Mouse (Mus musculus) ES-CJ7 (cell line): ENCODE measurements around the gene Il17d.

ENCODE experiments used
- DNase-seq: peaks from one replicate; pipeline ENCODE4 v3.0.0; 2011; ENCODE audit warnings: low read depth, low spot score

The Il17d gene

DNA sequence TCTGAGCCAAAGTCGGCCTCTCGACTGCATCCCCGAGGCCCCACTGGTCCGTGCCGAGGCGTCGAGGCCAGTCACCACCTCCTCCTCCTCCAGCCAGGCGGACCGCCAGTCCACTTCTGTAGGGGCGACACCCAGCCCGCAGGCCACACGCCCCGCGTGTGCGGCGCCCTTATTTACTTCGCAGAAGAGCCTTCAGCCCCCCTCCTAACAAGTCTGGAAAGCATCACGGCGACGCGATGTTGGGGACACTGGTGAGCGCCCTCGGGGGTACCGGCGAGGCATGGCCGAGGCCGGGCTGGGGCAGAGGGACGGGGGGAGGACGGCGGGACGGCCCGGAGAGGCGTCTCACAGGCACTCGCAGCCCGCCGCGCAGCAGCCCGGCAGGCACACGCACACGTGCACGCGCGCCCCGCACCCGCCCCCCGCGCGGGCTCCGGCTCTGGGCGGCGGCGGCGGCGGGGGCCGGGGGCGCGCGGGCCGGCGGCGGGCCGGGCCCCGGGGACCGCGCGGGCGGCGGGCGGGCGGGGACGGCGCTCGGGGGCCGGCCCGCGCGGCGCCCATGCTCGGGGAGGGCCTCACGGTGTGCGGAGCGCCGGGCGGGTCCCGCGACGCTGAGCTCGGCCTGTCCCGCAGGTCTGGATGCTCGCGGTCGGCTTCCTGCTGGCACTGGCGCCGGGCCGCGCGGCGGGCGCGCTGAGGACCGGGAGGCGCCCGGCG is at the start of gene Il17d:
Gene Il17d, plus strand, starts transcription at position 107 of the 717 bp plus-strand sequence.
- DNase-seq = no peak

DNA sequence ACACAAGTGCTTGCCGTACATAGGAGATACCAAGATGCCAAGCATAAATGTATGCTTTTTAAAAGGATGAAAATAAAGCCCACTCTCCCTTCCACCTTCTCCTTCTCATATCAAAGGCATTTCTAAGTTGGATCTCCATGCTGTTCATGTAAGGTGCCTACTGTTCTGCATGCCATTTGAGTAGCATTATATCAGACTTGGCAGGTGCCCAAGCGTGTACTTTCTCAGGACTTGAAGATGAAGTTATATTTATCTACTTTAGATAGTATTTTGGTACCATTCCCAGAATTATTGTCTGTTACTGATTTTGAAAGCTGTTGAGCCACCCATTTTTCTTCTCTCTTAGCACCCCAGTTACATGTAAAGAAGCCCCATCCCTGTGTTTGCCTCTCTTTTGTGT is 49.5 kb upstream of the Il17d start:
- DNase-seq = no peak

DNA sequence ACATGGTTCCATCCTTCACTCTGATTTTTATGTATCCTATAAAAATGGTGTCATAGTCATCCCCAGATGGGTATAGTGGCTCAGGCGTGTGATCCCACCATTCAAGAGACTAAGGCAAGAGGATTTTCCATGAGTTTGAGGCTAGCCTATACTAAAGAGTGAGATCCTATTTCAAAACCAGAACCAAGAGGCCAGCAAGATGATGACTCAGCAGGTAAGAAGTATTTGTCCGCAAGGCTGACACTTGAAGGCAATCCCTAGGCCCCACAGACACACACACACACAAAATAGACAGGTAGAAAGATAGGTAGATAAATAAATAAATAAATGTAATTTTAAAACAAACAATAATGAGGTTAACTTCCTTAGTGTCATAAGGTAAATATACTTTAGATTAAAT is 42.3 kb upstream of the Il17d start:
- DNase-seq = no peak

DNA sequence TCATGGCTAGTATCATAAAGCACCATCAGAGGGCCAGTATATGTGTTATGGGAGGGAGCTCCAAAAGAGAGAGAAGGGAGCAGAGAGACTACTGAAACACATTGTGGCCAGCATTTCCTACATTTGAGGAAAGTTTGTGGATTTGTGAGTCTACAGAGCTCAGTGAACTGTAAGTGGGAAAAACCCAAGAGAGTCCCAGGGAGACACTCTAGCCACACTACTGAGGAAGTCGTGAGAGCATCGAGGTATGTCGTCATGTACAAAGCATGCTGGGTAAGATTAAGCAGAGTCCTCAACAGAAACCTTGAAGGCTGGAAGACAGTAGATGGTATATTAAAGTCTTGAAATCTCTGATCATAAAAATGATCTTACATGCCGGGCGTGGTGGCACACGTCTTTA is 40.4 kb upstream of the Il17d start:
- DNase-seq = no peak

DNA sequence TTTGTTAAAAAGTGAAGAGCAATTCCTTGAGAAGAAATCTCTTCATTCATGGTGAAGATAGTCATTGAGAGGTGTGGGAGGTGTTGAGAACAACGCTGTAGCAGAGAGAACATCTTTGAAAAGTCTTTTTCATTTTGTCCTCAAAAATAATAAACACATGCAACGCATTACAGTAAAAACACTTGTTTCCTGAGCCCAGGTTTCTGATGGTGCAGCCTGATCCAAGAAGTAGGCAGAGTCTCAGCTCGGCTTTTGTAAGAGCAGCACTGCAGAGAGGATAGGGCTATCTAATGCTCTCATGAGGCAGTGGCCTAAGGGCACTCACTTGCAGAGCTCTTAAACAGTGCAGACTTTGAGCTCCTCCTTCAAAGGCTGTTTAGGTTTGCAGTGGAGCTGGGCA is 34.9 kb upstream of the Il17d start:
- DNase-seq = no peak

DNA sequence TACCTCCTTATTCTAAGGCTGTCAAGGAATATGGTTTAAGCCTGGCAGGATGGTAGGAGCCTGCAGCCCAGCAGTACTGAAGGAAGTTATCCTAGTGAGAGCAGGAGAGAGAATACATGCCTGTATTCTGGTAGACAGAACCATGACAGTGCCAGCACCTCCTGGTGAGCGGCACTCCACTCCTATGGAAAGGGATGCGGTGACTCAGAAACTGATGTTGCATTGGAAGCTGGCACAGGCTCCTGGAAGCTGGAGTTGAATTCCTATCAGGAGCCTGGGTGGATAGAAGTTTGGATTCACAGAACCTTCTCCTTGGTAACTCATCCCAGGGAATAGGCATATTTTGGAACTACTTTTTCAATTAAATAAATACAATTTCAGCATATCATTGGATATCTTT is 30.7 kb upstream of the Il17d start:
- no peak for DNase-seq

DNA sequence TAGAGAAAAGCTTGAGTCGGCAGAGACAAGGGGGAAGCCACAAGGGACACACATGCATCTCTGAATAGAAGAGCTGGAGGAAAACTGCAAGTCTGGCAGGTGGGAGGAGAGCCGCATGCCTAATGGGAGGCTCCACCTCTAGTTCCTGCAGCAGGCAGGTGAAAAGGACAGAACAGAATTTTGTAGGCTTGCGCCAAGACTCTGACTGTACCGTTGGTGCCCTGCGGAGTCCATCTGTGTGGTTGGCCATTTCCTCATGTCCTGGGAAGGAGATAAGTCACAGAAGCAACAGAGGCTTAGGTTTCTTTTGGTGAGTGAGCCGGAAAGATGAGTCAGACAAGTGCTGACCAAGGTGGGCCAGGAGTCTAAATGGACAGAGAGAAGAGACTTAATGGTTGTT is 20.8 kb upstream of the Il17d start:
- DNase-seq = no peak

DNA sequence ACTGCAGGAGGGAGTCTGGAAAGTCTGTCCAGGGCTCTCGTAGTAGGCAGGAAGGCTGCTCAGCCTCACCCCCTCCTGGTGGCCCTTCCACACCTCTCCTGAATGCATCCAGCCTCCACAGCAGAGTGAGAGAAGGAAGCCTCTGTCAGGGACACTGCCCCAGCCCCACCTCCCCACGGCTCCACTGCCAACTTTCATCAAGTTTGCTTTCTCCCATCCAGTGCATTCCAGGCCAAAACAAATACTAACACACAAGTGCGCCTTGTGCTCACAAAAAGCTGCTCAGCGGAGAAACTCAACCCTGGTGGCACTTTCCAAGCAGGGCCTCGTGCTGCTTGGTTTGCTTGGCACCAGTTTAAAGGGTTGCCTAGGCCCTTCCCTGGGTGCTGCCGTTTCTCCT is 15.0 kb upstream of the Il17d start:
- DNase-seq = no peak

DNA sequence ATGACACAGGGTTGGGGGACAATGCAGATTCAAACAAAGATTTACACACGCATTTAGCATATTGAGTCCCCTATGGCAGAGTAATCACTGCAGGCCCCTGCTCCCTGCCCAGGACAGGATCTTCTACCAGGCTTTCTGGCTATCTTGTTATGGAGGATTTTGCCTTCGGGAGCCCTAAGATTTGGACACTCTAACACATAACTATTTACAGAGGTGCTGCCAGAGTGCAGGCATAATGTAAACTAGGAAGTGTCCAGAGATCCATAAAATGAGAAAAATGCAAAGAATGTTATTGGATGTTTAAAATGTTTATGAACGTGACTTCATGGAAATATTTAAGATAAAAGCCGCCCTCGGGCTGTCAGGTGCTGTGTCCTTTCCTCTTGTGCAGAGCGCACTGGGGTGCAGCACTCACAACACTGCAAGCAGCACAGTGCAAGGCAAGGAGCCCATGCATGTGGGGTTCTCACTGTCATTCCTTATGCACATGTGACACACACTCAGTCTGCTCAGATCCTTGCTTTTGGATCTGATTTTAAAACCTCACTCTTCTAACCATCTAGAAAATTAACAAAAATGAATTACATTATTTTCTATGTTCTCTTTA is 9.3 kb upstream of the Il17d start:
- DNase-seq = no peak

DNA sequence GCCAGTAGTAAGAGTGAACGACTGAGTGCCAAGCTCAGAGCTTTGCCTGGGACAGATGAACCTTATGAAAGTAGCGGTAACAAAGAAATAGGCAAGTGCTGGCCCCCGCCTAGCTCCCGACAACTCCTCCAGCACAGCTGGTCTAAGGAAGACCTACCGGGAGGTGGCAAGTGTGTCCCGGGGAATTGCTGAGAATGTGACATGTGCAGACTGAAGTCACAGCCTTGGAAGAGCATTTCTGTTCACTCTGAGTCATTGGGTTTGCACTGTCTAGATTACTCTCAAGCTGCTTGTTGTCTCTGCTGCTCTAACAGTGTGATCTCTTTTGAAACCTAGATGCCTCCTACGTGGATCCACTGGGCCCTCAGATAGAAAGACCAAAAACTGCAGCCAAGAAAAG is 7.6 kb upstream of the Il17d start:
- DNase-seq = no peak

DNA sequence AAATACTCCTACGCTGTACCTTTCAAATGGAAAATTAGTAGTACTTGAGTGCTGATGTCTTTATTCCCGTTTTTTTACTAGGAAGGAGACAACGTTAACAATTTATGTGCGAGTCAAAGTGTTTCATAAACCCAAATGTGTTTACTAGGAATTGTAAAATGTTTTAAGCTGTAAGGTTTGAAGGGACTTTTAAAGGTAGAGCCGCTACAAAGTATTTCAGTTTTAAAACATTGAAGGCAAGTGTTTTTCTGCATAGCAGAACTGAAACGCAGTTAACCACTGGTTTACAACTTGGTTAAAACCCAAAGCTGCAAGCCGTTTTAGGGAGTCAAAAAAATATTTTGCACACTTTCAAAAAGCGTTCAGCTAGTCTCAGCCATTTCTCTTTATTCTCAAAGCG is 815 bp upstream of the Il17d start:
- no peak for DNase-seq

DNA sequence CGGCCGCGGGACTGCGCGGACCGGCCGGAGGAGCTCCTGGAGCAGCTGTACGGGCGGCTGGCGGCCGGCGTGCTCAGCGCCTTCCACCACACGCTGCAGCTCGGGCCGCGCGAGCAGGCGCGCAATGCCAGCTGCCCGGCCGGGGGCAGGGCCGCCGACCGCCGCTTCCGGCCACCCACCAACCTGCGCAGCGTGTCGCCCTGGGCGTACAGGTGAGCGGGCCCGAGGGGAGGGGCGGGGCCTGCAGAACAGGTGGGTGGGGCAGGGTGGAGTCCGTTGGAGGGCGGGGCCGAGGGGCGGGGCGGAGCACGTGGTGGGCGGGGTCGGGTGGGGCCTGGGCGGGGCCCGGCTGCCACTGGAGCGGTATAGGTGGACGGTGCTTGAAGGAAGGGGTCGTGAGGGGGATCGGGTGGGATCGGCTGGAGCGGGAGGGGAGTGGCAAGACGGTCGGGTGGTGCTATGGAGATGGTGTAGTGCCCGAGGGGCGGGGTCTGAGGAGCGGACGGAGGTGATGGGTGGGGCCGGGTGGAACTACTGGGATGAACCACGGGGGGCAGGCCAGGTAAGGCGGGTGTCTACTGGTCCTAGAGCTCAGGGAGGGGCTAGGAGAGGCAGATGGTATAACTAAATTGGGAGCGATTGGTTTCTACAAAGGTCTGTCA is 942 bp downstream of the Il17d start:
- peak; percentile 91 for DNase-seq

DNA sequence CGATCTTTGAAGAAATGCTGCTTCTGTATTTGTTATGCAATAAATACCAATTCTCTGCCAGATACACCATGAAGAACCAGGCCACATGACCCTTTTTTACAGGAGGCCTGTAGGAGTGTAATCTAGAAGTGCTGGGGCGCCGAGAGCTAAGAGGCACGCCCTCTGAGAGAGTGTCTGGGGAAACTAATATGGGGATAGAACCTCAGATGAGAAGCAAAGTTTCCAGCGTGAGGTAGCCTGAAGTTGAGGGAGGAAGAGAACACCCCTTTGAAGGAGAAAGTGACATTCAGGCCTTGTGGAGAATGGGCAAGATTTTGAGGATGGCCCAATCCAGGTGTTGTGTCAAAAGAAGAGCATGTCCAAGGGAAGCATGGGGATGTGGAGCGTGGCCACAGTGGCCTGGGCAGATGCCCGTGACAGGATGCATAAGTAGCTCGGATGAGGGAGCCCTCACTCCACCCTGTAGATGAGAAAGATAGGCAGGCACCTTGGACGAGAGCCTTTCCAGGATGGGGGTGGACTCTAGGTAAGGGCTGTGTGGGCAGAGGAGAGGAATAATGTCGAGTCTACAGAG is 1.6 kb downstream of the Il17d start:
- no peak for DNase-seq

DNA sequence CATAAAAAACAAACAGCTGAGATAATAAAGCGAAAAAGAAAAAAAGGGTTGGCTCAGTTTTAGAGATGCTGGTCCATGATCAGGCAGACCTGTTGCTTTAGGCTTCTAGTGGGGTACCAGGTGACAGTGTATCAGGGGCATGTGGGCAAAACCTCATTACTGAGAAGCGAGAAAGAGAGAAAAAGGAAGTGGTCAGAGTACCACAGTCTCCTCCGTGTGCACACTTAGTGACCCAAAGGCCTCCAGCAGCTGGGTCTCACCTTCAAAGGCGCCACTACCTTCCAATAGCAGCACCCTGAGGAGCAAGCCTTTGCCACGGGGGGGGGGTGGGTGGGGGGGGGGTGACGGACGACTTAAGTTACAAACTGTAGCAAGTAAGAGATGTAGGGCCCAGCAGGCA is 2.5 kb downstream of the Il17d start:
- no peak for DNase-seq

DNA sequence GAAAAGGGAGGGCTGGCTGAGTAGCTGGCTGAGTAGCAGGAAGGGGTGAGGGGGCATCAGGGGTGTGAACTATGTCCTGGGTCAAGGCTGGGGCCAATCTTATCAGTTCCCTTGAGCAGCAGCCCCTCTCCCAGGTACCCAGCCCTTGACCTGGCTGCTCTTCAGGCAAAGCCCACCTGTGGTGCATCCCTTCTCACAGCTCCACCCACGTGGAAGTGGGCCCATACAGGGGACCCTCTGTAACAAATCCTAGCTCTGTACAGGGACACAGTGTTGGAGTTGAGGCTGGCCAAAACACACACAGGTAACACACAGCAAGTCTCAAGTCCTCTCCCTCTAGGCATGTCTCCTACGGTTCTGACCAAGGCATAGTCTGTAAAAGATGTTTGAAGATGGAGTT is 3.0 kb downstream of the Il17d start:
- DNase-seq = no peak

DNA sequence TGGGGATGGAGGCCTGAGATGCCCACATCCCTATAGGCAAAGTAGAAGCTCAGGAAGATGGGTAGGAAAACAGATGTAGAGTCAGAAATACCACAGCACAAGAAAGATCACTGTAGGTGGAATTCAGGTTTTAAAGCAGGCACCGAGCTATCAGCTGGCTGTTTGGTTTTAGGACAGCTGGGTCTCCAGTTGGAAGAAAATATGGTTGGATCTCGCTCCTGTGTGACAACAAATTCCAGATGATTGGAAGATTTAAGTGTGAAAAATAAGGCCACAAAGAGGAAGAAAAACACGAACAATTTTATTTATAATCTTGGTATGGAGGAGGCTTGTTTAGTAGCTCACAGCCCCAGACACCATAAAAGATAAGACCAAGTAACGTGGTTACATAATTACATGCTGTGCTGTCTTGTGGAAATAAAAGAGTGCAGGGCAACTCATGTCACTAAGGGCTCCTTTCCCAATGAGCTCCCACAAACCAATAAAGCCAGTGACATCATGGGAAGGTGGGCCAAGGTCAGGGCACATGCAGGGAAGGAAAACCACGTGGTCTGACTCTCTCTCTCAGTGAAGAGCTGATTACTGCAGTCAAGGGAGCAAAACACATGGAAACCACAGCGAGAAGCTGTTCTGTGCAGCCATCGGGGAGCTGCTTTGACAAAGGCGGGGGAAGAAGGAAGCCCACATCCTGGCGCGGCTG is 4.7 kb downstream of the Il17d start:
- DNase-seq = peak; percentile 85

DNA sequence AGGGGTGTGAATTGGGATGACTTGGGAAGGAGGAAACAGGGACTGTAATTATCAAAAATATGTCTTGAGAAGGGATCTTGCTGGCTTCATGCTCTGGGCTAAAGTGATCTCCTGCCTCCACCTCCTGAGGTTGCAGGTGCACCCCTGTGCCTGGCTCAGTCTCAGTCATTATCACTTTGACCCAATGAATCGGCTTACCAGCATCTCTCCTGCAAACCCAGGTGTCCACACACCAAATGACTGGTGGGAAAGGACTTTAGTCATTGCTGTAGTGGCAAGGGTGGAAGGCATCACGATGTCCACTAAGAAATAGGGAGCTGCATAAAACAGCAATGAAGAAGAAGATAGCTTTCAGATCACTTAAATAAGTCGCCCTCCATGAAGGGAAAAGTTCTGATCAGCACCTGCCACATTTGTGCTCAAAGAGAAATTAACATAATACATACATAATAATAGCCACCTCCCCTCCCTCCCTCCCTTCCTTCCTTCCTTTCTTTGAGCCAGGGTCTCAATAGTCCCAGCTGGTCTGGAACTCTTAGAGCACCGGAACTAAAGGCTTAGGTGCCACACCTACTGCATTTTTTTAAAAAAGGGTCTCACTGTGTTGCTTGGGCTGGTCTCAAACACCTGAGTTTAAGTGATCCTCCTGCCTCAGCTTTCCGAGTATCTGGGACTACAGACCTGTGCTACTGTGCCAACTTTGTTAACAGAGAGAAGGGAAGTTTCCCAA is 5.4 kb downstream of the Il17d start:
- DNase-seq = peak; percentile 85

DNA sequence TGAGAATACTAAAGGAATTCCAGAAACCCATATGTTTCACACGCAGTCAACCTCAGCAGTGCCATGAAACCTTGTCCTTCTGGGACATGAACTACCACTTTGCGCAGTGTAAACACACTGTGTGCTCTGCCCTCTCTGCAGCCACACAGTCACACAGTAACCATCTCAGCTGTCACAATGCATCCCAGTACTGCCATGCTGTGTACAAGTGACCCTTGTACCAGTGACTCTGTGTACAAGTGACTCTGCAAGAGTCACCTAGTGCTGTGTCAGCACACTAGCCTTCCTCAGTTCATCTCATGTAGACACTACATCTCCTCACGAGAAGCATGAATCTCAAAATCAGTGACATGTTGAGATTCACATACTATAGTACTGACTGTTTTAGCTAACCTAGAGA is 8.0 kb downstream of the Il17d start:
- no peak for DNase-seq

DNA sequence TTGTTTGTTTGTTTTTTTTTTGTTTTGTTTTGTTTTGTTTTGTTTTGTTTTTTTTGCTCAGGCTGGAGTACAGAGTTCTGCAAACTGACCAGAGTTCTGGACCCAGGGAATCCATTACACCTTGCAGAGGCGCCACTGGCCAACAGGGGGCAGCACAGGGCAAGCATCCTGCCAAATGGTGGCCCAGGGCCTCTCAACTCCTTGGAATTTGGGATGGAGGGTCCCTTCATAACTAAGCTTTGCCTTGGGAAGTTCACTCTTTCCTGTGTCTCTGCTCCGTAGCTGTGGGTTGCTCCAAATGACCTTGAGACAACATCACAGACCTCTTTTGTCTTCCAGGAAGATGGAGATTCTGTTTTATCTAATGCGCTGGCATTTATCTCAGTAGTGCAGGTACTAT is 8.6 kb downstream of the Il17d start:
- DNase-seq = peak; percentile 54

DNA sequence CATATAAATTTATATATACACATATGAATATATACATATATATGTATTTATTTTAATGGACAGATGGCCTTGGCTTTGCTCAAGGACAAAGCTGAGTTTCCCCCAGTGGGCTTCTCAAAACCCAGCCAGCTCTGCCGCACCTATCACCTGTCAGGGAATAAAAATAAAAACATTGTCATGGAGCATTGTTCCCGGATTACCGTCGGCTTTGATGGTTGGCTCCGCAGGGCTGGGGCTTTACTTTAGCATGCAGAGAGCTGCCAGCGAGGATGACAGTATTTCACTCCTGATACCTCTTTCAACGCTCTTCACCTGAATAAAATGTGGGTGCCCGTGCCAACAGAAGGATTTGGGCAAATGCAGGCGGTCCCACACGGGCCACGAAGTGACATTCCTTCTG is 9.3 kb downstream of the Il17d start:
- no peak for DNase-seq

DNA sequence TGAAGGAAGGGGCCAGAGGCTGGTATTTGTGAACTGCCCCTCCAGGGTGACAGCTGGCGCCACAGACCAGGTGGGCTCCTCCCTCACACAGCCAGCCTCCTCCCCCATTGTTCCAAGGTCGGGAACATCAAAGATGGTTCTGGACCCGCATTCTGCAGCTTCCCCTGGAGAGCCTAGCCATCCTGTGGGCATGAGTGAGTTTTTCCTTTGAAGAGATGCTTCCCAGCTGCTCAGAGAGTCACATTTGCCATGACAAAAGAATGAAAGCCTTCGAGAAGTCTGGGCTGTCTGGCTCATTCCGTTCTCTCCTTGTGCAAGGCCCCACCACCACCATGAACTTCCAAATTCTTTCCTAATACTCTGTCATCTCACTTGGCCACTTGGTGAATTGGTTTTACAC is 9.8 kb downstream of the Il17d start:
- peak; percentile 54 for DNase-seq

DNA sequence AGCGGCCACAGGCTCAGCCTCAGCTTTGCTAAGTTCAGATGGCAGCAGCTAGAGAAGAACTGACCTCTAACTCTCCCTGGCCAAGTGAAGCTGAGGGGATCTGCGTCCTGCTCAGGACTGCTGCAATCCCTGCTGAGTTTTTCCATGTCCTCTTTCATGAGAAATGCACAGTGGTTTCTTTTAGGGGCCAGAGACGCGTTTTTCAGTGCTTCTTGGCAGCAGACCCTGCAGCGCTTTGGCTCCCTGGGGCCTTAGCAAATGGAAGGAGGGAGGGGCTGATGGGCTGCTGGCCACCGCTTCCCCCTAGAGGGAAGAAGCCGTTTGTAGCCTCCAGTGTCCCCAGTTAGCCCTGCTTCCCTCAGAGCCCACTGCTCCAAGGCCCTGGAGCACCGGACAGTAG is 10.4 kb downstream of the Il17d start:
- DNase-seq = no peak
